Mouse (Mus musculus): ENCODE measurements around the gene Galnt7.
"Not testable (repeated sequence)": the region's sequence is repeated elsewhere in the genome, so short reads cannot be mapped to it uniquely, and the experiment has no call there.

Gene Galnt7

DNA sequence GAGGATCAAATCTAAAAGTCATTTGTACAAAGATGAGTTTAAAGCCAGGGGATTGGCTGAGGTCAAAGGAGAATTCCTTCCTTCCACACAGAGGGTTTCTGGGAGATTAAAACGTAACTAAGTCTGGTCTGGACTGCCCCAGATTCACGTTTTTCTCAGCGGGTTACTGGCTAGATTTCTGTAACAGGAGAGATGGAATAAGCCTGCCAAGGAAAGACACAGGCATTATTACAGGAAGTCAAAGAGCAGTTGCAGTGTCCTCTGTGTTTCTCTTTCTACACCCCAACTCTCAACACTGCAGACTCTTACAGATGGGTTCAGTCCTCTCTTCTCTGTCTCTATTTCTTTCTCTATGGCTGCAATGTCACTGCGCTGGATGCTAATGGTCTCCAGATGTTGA is 118.3 kb downstream of the Galnt7 start:
- no peak for DNase-seq

DNA sequence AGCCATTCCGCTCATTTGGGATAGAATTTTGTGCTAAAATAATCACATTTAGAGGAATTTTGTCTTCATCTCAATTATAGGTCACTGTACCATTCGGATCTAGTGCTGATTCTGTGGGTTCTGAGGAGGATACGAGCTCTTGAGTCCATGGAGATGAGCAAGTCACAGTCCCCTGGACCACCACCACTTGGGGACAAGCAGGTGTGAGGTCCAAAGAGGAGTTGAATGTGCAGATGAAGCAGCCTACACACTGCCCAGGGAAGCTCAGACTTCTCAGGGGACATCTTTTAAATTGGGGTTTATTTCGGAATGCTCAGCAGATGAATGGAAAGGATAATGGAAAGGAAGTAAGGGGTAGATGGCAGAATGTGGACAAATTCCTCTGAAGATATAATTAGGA is 119.7 kb downstream of the Galnt7 start:
- DNase-seq: no peak

DNA sequence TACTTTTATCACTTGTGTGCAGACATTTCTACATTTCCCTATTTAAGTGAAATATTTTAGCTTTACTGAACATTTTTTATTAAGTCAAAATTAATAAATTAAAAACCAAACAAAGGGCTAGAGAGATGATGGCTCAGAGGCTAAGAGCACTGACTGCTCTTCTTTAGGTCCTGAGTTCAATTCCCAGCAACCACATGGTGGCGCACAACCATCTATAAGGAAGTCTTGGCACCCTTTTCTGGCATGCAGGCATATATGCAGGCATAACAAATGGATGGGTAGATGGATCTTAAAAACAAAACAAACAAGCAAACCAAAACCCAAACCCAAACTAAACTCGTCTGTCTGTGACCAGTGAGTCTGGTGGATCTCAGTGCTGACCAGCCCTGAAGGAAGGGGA is 120.6 kb downstream of the Galnt7 start:
- peak in 1 of 2 experiments; percentile 33 for DNase-seq

DNA sequence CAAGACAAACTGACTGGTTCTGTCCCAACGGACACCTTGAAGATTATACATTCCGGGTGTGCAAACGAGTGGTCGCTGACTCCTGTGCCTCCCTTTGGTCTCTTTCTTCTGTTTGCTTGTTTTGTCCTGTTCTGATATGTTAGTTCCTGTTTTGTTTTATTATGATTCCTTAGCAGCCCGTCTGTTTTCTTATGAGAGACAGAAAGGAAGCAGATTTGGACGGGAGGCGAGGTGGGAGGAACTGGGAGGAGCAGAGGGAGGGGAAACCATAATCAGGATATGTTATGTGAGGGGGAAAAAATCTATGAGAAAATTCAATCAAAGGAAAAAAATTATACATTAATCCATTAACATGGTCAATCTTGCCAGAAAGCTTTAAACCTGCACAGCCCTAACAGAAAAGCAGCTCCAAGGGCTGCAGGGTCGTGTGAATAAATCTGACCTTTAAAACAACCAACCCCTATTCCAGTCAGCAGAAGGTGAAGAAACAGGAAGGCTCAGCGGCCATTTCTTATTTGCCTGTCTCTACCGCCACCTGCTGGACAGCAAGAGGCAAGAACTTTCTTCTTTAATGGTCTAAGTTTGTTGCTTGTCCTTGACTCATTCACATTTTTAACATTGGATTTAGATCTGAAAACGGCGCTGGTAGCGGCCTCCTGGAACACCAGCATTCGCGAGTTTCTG is 122.0 kb downstream of the Galnt7 start:
- DNase-seq: peak; percentile 89 to 93

DNA sequence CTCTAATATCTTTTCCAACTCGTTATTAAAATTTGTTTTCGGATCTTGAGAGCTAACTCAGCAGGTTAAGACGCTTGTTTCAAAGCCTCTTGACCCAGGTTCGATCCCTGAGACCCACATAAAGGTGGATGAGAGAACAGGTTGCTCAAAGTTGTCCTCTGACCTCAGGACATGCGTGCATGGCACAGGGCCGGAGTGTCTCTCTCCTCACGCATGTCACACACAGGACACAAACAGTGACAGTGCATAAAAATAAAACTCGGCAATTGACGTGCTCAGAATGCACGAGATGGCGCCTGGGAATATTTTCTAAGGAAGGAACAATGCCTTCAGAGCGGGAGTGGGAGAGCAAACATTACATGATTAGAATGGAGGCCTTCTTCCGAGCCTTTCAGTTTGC is 122.6 kb downstream of the Galnt7 start:
- no peak for DNase-seq

DNA sequence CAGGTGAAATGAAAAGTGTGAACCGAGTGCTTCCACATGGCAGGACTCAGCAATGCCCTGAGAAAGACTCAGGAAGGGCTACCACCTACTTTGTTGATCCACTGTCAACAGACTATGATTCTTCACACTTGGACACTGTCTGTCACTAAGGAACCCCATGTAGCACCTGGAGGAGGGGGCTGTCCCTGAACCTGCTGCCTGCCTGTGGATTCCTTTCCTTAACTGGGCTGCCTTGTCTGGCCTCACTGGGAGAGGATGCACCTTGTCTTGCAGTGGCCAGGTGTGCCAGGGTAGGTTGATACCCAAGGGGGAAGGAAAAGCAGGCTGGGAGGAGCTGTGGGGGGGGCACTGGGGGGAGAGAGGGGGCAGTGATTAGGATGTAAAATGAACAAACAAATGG is 124.8 kb downstream of the Galnt7 start:
- DNase-seq: no peak

DNA sequence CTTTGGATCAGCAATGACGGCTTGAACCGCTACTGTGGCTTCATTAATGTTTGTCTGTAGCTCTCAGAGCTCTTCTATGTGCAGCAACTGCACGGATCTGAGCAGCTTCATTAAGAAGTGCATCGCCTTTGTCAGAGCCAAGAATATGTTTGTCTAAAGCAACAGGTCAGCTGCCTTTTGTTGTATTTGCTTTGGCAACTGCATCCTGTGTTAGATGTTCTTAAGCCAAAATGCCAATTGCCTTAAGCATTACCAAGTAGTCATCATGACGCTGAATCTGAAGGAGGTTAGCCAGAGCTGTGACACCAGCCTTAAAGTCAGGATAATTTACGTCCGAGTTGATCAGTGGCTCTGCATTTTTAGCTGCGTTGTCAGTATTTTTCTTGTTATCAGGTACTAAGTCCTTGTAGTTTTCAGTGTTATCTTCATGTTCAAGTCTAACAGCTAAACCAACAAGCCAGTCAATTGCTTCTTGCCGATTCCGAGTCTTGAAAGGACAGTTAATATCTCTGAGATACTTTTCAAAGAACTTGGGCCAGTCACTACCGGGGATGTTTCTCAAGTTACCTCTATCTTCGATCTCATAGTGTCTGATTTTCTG is 132.5 kb downstream of the Galnt7 start:
- DNase-seq: no peak

DNA sequence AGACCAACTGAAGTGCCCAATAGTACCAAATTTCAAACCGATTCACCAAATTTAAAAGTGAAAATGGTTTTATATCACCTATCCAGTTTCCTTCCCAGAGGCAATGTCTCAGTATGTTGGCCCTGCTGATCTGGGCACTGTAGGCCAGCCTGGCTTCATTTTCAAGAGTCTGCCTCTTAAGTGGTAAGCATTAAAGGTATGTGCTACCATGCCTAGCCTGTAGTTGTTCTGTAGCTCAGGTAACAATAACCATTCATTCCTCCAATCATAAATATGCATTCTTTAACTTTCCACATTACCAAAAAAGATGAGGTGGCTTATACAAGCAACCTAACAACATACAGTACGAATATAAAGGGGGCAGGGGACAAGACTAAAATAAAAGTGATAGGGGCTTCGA is 135.1 kb downstream of the Galnt7 start:
- no peak for DNase-seq

DNA sequence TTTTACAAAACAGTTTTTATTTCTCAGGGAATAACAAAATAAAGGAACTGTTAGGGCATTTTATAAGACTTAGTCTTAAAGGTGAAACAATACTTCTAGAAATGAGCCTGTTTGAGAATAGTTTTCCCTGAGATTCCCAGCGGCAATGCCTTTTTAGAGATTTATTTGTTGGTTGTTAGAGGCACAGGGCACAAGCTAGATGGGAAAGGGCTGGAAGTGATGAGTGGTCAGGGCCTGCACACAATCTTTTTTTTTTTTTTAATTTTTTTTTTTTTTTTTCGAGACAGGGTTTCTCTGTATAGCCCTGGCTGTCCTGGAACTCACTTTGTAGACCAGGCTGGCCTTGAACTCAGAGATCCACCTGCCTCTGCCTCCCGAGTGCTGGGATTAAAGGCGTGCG is 136.1 kb downstream of the Galnt7 start:
- not testable (repeated sequence) for DNase-seq

DNA sequence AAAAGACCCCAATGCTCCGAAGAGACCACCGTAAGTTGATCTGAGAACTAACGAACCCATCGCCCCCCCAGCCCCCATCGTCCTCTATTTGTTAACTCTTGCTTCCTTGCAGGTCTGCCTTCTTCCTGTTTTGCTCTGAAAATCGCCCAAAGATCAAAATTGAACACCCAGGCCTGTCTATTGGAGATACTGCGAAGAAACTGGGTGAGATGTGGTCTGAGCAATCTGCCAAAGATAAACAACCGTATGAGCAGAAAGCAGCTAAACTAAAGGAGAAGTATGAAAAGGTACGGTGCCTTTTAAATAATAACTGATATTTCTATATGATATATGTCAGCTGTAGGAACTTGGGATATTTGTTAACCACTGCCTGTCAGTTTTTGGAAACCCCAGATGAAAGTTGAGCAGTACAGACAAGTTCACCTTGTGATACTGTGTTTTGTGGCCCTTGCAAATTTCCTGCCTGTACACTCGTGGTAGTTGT is 139.6 kb downstream of the Galnt7 start:
- not testable (repeated sequence) for DNase-seq

DNA sequence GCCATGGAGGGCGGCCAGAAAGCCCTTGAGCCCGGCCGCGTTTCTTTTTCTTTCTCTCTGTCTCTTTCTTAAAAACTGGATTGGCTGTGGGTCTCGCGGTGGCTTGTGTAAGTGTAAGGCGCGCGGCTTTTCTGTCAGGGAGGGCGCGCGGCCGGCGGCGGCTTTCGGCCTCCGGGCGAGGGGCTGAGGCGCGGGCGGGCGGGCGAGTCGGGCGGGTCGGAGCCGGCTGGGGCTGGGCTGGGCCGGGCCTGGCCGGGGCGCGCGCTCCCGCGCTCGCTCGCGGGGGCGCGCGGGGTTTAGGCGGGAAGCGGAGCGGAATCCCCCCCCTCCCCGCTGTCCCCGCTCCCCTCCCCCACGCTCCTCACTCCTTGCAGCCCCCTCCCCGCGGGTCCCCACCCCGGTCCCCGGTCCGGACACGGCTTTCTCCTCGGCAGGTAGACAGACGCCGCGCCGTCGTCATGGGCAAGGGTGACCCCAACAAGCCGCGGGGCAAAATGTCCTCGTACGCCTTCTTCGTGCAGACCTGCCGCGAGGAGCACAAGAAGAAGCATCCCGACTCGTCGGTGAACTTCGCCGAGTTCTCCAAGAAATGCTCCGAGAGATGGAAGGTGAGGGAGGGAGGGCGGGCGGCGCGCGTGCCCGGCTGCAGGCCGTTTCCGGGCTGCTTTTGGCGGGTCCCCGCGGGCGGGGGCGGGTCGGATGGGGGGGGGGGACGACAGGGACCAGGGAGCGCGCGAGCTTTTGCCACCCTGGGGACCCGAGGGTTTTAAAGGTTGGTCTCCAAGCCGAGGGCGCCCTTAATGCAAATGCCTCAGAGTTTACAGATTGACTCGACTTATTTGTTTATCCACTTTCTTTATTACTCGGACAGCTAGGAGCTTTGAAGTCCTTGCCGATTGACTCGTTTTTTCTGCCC is 140.4 kb downstream of the Galnt7 start:
- peak; percentile 28 to 67 for DNase-seq

DNA sequence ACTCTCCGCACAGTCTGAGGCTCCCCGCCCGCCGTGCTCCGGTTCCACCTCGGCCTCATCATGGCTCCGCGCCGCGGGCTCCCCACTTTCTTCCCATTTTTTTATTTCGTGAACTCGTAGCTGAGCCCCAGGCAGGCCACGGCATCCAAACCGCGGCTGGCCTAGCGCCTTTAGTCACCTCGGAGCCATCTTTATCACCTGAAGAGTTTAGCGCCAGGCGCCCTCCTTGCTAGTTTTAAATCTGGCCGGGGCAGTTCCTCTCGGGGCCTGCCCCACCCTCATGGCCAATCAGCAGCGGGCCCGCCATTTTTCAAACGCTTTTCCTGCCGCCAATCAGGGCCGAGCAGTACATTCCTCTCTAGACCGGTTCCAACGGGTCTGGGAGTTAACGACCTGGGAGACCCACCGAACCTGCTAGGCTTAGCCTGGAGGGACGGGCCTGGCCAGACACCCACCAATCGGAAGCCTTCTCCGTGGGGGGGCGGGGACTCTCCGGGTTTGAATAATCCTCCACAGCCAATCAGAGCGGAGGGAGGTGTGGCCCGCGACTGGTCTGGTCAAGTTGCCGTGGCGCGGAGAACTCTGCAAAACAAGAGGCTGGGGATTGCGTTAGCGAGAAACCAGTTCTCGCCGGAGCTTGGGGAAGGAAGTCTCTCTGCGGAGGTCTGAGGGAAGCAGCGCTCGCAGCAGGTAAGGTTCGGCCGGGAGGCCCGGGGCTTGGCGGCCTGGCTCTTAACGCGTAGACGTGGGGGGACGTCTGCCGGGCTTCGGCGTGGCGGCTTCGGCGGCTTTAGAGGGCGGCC is 141.3 kb downstream of the Galnt7 start, which contains the start of gene Hmgb2:
TSS of gene Hmgb2 (plus strand) at position 592 of the 803 bp plus-strand sequence.
- DNase-seq: peak; percentile 100

DNA sequence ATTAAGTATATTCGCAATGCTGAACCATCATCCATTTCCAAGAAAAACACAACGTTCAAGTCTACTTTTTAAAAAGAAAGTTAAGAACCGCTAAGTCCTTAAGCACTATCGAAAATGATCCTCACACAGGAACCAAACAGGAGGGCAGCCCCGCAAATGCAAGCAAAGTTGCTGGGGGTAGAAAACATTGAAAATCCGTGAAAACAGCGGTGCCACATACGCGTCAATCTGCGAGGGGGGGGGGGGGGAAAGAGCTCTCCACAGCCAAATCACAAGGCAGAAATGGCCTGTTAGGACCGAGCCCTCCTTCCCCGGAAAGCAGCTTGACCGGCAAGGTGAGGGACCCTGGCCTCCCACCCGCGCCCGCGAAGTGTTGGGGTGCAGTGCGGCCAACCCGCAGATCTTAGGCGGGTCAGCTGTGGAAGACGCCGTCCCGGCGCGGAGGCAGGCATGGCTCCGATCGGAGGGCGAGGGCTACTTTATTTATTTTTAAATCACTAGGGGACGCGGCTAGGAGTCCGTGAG is 142.0 kb downstream of the Galnt7 start:
- DNase-seq: no peak

DNA sequence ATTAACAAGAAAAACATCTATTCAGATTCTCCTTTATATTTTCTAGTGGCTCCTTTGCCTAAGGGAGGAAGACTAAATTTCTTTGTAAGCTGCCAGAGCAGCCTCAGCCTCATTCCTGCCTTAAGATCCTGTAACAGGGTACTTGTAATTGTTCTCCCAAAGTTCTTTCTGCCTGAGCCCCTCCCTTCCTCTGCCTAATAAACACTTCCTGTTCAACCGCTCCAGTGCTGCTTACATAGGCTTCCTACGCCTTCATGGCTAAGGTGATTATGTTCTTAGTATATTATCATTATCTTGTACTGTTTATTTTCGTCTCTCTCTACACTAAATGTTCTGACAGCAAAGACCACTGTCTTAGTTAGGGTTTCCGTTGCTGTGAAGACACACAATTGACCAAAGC is 144.2 kb downstream of the Galnt7 start:
- no peak for DNase-seq

DNA sequence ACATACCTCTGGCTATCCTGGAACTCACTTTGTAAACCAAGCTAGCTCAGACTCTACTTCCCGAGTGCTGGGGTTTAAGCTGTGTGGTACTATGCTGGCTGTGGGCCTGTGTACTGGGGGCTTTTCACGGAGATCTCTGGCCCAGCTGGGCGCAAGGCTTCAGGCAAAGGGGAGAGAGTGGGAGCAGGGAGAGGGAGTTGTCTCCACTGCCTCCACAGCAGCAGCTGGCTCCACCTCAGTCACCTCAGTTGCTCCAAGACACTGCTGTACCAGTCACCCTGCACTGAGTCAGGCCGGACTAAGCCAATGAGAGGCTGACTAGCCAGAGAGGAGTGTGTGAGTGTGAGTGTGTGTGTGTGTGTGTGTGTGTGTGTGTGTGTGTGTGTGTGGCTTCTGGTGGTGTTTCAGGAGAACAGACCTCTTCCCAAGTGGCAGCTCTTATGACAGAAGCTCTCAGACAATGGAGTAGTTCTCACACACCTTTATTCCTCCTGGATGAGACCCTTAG is 145.2 kb downstream of the Galnt7 start:
- no peak for DNase-seq

DNA sequence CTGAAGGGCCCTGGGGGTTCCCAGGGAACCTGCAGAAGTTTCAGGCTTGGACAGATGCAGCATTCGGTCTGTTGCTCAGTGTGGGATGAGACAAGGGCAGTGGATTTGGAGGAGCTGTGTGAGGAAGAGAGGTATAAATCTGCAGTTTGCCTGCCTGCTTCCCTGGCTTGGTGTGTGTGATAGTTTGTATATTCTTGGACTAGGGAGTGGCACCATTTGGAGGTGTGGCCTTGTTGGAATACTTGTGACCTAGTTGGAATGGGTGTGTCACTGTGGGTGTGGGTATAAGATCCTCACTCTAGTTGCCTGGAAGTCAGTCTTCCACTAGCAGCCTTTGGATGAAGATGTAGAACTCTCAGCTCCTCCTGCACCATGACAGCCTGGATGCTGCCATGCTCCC is 147.3 kb downstream of the Galnt7 start:
- DNase-seq: not testable (repeated sequence)

DNA sequence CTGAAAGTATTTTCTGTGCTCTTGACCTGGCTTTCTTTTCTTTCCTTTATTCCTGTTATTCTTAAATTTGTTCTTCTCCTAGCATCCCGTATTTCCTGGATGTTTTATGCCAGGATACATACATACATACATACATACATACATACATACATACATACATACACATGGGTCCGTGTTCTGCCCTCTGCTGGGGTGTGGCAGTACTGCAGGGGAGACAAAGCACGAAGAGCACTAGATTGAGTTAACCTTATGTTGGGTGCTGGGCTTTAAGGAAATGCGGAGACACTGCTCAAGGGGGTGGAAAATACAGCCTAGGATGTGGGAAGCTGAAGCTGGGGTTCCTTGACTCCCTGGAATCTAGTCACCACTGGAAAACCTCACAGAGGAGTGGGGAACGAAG is 149.2 kb downstream of the Galnt7 start:
- DNase-seq: peak; percentile 55 to 84

DNA sequence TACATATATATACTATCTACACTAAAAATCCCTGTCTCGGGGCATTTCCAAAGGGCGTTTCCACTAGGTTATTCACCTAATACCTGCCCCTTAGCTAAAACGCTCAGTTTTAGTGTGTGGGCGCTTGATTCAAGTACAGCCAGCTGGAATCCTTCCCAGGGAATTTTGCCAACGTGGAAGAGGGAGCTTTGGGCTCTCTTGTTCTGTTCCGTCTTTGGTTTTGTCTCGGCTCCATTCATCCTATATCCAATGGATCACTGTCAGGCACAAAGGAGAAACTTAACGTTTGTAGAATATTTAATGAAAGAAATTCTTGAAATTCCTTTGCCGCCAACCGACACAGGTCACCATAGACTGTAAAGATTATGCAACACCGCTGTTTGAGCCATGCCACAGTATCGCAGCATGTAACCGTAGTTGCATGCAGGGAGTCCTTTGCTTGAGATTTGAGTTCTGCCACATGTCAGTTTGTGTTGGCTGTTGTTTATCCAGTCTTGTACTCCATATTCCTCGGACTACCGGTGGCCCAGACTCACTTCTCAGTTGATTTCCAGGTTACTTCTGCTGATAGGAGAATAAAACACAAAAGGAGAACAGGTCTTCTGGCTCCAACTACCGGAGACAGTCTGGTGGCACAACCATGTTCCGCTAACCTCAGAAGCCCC is 153.9 kb downstream of the Galnt7 start:
- peak; percentile 64 to 85 for DNase-seq

DNA sequence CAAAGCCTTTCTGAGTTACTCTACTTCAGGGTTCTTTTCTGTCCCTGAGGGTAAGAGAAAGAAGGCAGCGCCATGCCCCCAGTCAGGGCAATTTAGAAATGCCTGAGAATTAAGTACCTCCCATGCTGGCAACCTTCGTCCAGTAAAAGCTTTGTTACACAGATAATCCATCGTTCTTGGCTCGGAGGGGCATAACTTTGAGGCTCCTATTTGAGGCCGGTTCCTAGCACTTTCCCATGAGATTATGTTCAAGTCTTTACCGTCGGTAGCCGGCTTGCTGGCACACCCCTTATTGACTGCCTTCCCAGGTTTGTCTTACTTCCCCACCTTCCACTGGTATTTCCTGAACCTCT is 154.4 kb downstream of the Galnt7 start:
- no peak for DNase-seq

DNA sequence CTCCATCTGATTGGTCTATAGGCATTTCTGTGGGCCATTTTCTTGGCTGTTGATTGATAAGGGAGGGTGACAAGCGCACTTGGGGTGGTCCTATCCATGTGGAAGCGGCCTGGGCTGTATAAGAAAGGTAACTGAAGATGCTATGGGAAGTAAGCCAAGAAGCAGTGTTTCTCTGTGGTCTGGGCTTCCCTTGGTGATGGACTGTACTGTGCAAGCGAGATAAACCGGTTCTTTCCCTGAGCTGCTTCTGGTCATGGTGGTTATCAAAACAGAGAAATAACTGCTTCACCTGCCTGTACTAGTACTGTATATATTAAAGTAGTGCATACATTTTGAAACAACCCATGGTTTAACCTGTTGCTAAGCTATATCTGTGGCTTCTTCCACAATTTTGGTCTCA is 161.0 kb downstream of the Galnt7 start:
- no peak for DNase-seq

DNA sequence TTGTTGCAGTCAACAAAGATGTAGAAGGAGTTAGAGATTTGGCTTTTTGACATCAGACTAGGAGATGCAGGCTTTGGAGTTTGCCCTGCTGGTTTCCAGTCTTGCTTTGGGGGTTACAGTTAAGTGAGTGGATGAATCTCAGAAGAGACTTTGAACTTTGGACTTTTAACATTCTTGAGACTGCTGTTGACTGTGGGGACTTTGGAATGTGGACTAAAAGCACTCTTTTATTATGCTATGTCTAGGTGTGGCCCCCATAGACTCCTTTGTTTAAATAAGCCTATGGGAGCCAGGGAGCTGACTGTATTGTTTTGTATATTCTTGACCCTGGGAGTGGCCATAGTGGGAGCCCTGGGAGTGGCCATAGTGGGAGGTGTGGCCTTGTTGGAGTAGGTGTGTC is 162.9 kb downstream of the Galnt7 start:
- DNase-seq: peak; percentile 52 to 72

DNA sequence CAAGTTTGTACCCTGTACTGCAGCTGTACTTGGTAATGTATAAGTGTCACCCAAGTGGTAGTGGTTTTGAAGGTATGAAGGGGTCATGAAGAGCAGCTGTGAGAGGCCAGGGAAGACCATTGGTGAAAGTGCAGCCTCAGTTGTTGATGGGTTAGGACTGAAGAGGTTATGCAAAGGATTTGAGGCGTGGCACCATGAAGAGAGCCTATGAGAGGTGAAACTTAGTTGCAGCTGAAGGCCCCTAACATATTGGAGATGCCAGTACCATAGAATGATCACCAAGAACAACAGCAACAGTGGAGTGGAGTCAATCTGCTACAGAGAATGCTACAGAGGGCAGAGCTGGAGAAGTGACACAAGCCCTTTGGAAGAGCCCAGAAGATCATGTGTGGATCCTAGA is 163.5 kb downstream of the Galnt7 start:
- no peak for DNase-seq
